Mouse (Mus musculus) embryonic facial prominence, embryonic 11.5 days (tissue): Measurements from ENCODE around the gene Mpo. TPM values are rescaled to one million over a fixed set of nuclear protein-coding genes. Genes with fewer than 3 reads are reported as not detected.
A peak's percentile ranks its signal among the peaks of the same experiment; 100 is the strongest.

ENCODE experiments used
- ATAC-seq: fragments of 200-750 bp; cut with Nextera tagmentation; replicated peaks from 2 replicates; pipeline ENCODE4 v1.8.0; 2017; ENCODE audit warnings: low read depth; ENCODE audit not compliant: insufficient number of reproducible peaks, low FRiP score, low TSS enrichment
- DNase-seq: peaks from one replicate; pipeline ENCODE4 v3.0.0-alpha.2; 2015; ENCODE audit warnings: low spot score
- H3K27ac ChIP-seq: fragments of 300-500 bp; sonication (generic); replicated peaks from 2 replicates; pipeline ENCODE4 v1.5.1; 2014; ENCODE audit warnings: mild to moderate bottlenecking, low read depth, low read length, control low read depth
- H3K27me3 ChIP-seq: fragments of 300-500 bp; sonication (generic); 2 replicates; pipeline ENCODE4 v1.6.1; 2014; ENCODE audit warnings: mild to moderate bottlenecking, low read length, moderate library complexity, mixed read lengths; ENCODE audit not compliant: control insufficient read depth, insufficient read depth
- H3K36me3 ChIP-seq: fragments of 300-500 bp; sonication (generic); replicated peaks from 2 replicates; pipeline ENCODE4 v1.6.1; 2014; ENCODE audit warnings: low read depth, mild to moderate bottlenecking, low read length, moderate library complexity, mixed read lengths; ENCODE audit not compliant: control insufficient read depth, insufficient read depth
- H3K4me1 ChIP-seq: fragments of 300-500 bp; sonication (generic); 2 replicates; pipeline ENCODE4 v1.6.1; 2014; ENCODE audit warnings: low read length, mixed read lengths; ENCODE audit not compliant: control insufficient read depth, insufficient read depth
- H3K4me2 ChIP-seq: fragments of 300-500 bp; sonication (generic); 2 replicates; pipeline ENCODE4 v1.6.1; 2014; ENCODE audit warnings: low read depth, mild to moderate bottlenecking, control low read depth, low read length, moderate library complexity
- H3K4me3 ChIP-seq: fragments of 300-500 bp; sonication (generic); 2 replicates; pipeline ENCODE4 v1.5.1; 2014; ENCODE audit warnings: low read depth, low read length, control low read depth
- H3K9ac ChIP-seq: fragments of 300-500 bp; sonication (generic); replicated peaks from 2 replicates; pipeline ENCODE4 v1.6.1; 2014; ENCODE audit warnings: mild to moderate bottlenecking, control low read depth, low read length
- H3K9me3 ChIP-seq: fragments of 300-500 bp; sonication (generic); replicated peaks from 2 replicates; pipeline ENCODE4 v1.6.1; 2016; ENCODE audit warnings: mild to moderate bottlenecking, low read length, inconsistent platforms, mixed read lengths; ENCODE audit not compliant: control insufficient read depth
- WGBS: fragments of 180-500 bp; shearing (Covaris S2); extraction: QIAGEN DNeasy Blood & Tissue Kit; methylation state at CpG from one replicate; pipeline ENCODE4 v1.1.7; 2014; 5-methylcytosine and 5-hydroxymethylcytosine counted together
- polyA plus RNA-seq: library from polyadenylated mRNA; unstranded; fragments of >200 nt; fragmentation: Nextera tagmentation; extraction: Ambion mirVana; gene quantifications from 2 replicates; pipeline ENCODE4 v1.2.1, GENCODE M21; 2014

Mpo gene
- polyA plus RNA-seq, 1 experiment from 2014 or later, result 7.2 TPM

- no peaks in the 10 kb centered on the region for H3K4me1 ChIP-seq
- H3K9ac ChIP-seq, result no peak overlapping the region; the same call in 1 of the 2 replicates
- no peak overlapping the region for H3K4me3 ChIP-seq
- H3K4me2 ChIP-seq, result no peak overlapping the region
- no peaks in the 10 kb centered on the region for H3K36me3 ChIP-seq
- no peak overlapping the region for H3K27ac ChIP-seq
- ATAC-seq (no peak), DNase-seq (peak; percentile 54)
- H3K9me3 ChIP-seq, result no peaks in the 10 kb centered on the region
- H3K27me3 ChIP-seq, result no peaks in the 10 kb centered on the region
- 50% methylated on average over 14 of the region's 14 CpGs for WGBS
Measured at GRCm38 (mm10) chr11:87802621-87803020, 9.2 kb downstream of the Mpo start.

GRCm38 (mm10) chr11:87805448-87805847 is 12.1 kb downstream of the Mpo start:
- Histone ChIP-seq H3K4me1 (no peaks in the 10 kb centered on the region), H3K4me3 (no peak overlapping the region), H3K27ac (no peak overlapping the region), H3K9me3 (no peaks in the 10 kb centered on the region), H3K36me3 (no peaks in the 10 kb centered on the region), H3K4me2 (no peak overlapping the region), H3K27me3 (no peaks in the 10 kb centered on the region), H3K9ac (no peak overlapping the region)
- WGBS, result 63% methylated on average over 1 of the region's 1 CpGs
- peak; percentile 49 for DNase-seq
- no peak for ATAC-seq

- Histone ChIP-seq H3K9ac (no peak overlapping the region), H3K4me1 (no peaks in the 10 kb centered on the region), H3K4me3 (no peak overlapping the region), H3K4me2 (no peak overlapping the region), H3K27me3 (no peaks in the 10 kb centered on the region), H3K27ac (no peak overlapping the region), H3K9me3 (no peaks in the 10 kb centered on the region), H3K36me3 (no peaks in the 10 kb centered on the region)
- ATAC-seq (no peak), DNase-seq (no peak)
- 81% methylated on average over 6 of the region's 6 CpGs for WGBS
Measured at GRCm38 (mm10) chr11:87807433-87807832, 14.1 kb downstream of the Mpo start.

- Histone ChIP-seq H3K9ac (no peak overlapping the region), H3K36me3 (no peaks in the 10 kb centered on the region), H3K27ac (no peak overlapping the region), H3K4me2 (no peak overlapping the region), H3K9me3 (no peaks in the 10 kb centered on the region), H3K27me3 (no peaks in the 10 kb centered on the region), H3K4me3 (no peak overlapping the region), H3K4me1 (no peaks in the 10 kb centered on the region)
- 86% methylated on average over 7 of the region's 7 CpGs for WGBS
- ATAC-seq (no peak), DNase-seq (no peak)
Measured at GRCm38 (mm10) chr11:87808236-87808635, 14.9 kb downstream of the Mpo start.

GRCm38 (mm10) chr11:87811396-87811795 is 18.0 kb downstream of the Mpo start:
- ATAC-seq, result no peak
- WGBS, result 65% methylated on average over 4 of the region's 4 CpGs
- no peak overlapping the region for H3K27ac ChIP-seq

GRCm38 (mm10) chr11:87814831-87815230 is 21.4 kb downstream of the Mpo start:
- no peak for DNase-seq
- H3K27me3 ChIP-seq, result no peaks in the 10 kb centered on the region
- no peaks in the 10 kb centered on the region for H3K9me3 ChIP-seq
- H3K4me1 ChIP-seq, result no peaks in the 10 kb centered on the region
- no peak overlapping the region for H3K27ac ChIP-seq
- no peak overlapping the region for H3K9ac ChIP-seq
- H3K4me3 ChIP-seq, result no peak overlapping the region
- 73% methylated on average over 8 of the region's 8 CpGs for WGBS
- no peak for ATAC-seq
- H3K4me2 ChIP-seq, result no peak overlapping the region
- H3K36me3 ChIP-seq, result no peaks in the 10 kb centered on the region

More at GRCm38 (mm10) chr11:87811396-87811795, 18.0 kb downstream of the Mpo start:
- Histone ChIP-seq H3K4me1 (no peaks in the 10 kb centered on the region), H3K9me3 (no peaks in the 10 kb centered on the region), H3K4me3 (no peak overlapping the region), H3K4me2 (no peak overlapping the region), H3K36me3 (no peaks in the 10 kb centered on the region), H3K9ac (no peak overlapping the region), H3K27me3 (no peaks in the 10 kb centered on the region)
- no peak for DNase-seq

- no peak overlapping the region for H3K27ac ChIP-seq
- H3K27me3 ChIP-seq, result no peaks in the 10 kb centered on the region
- no peaks in the 10 kb centered on the region for H3K4me1 ChIP-seq
- no peaks in the 10 kb centered on the region for H3K36me3 ChIP-seq
- DNase-seq (peak; percentile 62), ATAC-seq (no peak; the same call in 1 of the 2 replicates)
- H3K9ac ChIP-seq, result peak overlapping the region; percentile 41
- peak overlapping the region; percentile 53 for H3K4me2 ChIP-seq
- H3K9me3 ChIP-seq, result no peaks in the 10 kb centered on the region
- peak overlapping the region; percentile 20 for H3K4me3 ChIP-seq
- WGBS, result 3% methylated on average over 31 of the region's 31 CpGs
Measured at GRCm38 (mm10) chr11:87816707-87817442, 23.5 kb downstream of the Mpo start.

GRCm38 (mm10) chr11:87817443-87817773 is 24.0 kb downstream of the Mpo start:
- Histone ChIP-seq H3K36me3 (no peaks in the 10 kb centered on the region), H3K9ac (no peak overlapping the region; the same call in 1 of the 2 replicates), H3K27ac (no peak overlapping the region), H3K4me2 (peak overlapping the region; percentile 53), H3K4me3 (peak overlapping the region; percentile 20), H3K27me3 (no peaks in the 10 kb centered on the region), H3K9me3 (no peaks in the 10 kb centered on the region), H3K4me1 (no peaks in the 10 kb centered on the region)
- ATAC-seq (no peak; the same call in 1 of the 2 replicates), DNase-seq (no peak)
- 29% methylated on average over 4 of the region's 4 CpGs for WGBS
